Mouse (Mus musculus) testis, adult 2 months (tissue): ENCODE measurements around the gene Sf1. TPM values are rescaled to one million over a fixed set of nuclear protein-coding genes. Genes with fewer than 3 reads are reported as not detected.

Experiments
- H3K27ac ChIP-seq: fragments of 200-500 bp; 2 replicates; pipeline ENCODE4 v1.5.1; 2012; ENCODE audit warnings: low read depth, low read length; ENCODE audit not compliant: control insufficient read depth, insufficient read depth
- H3K27me3 ChIP-seq: fragments of 200-500 bp; 2 replicates; pipeline ENCODE4 v1.6.1; 2012; ENCODE audit warnings: mild to moderate bottlenecking, low read length, moderate library complexity; ENCODE audit not compliant: control insufficient read depth, insufficient read depth
- H3K36me3 ChIP-seq: fragments of 200-500 bp; 2 replicates; pipeline ENCODE4 v1.6.1; 2012; ENCODE audit warnings: mild to moderate bottlenecking, low read length; ENCODE audit not compliant: control insufficient read depth, insufficient read depth
- H3K4me1 ChIP-seq: fragments of 200-500 bp; 2 replicates; pipeline ENCODE4 v1.6.1; 2012; ENCODE audit warnings: low read length; ENCODE audit not compliant: control insufficient read depth, insufficient read depth
- H3K4me3 ChIP-seq: fragments of 200-500 bp; 2 replicates; pipeline ENCODE4 v1.5.1; 2012; ENCODE audit warnings: low read depth, mild to moderate bottlenecking, low read length, moderate library complexity, mixed read lengths; ENCODE audit not compliant: control insufficient read depth
- CTCF ChIP-seq: fragments of 200-500 bp; IDR thresholded peaks from 2 replicates; pipeline ENCODE4 v1.5.1; 2012; ENCODE audit warnings: low read depth, mild to moderate bottlenecking, inconsistent platforms, low read length, moderate library complexity; ENCODE audit not compliant: control insufficient read depth, insufficient read depth, insufficient replicate concordance
- POLR2A ChIP-seq: fragments of 200-500 bp; IDR thresholded peaks from 2 replicates; pipeline ENCODE4 v1.6.1; 2012; ENCODE audit warnings: low read depth, mild to moderate bottlenecking, inconsistent platforms, low read length, moderate library complexity; ENCODE audit not compliant: control insufficient read depth
- polyA plus RNA-seq: library from polyadenylated mRNA; depleted of rRNA; stranded (reverse); fragments of >200 nt; gene quantifications from 2 replicates; pipeline ENCODE4 v1.2.3, GENCODE M21; 2012

The Sf1 gene
- polyA plus RNA-seq, 1 experiment = 167 TPM

GRCm38 (mm10) chr19:6392743-6393393 is 29.4 kb downstream of the Sf1 start:
- H3K4me3 ChIP-seq = no peak overlapping the region
- no peak for TF ChIP-seq POLR2A
- TF ChIP-seq CTCF = peak; percentile 43; the same call in 1 of the 2 replicates
- H3K4me1 ChIP-seq = peaks cover 2% of the 10 kb centered on the region; the same call in 1 of the 2 replicates
- H3K27ac ChIP-seq = no peak overlapping the region
- H3K27me3 ChIP-seq = no peaks in the 10 kb centered on the region
- no peaks in the 10 kb centered on the region for H3K36me3 ChIP-seq

GRCm38 (mm10) chr19:6393637-6394036 is 30.1 kb downstream of the Sf1 start:
- TF ChIP-seq POLR2A (no peak), CTCF (no peak)
- no peaks in the 10 kb centered on the region for H3K27me3 ChIP-seq
- no peak overlapping the region for H3K27ac ChIP-seq
- H3K4me1 ChIP-seq = peaks cover 6% of the 10 kb centered on the region
- no peak overlapping the region for H3K4me3 ChIP-seq
- H3K36me3 ChIP-seq = no peaks in the 10 kb centered on the region

- Histone ChIP-seq H3K4me3 (no peak overlapping the region), H3K27ac (no peak overlapping the region), H3K27me3 (no peaks in the 10 kb centered on the region), H3K4me1 (peaks cover 19% of the 10 kb centered on the region), H3K36me3 (no peaks in the 10 kb centered on the region)
- TF ChIP-seq POLR2A = no peak
- TF ChIP-seq CTCF = no peak
Observed at GRCm38 (mm10) chr19:6396237-6396636, 32.7 kb downstream of the Sf1 start.

GRCm38 (mm10) chr19:6397582-6398249 is 34.2 kb downstream of the Sf1 start:
- no peak overlapping the region for H3K4me3 ChIP-seq
- no peaks in the 10 kb centered on the region for H3K36me3 ChIP-seq
- no peaks in the 10 kb centered on the region for H3K27me3 ChIP-seq
- TF ChIP-seq POLR2A (no peak), CTCF (no peak)
- no peak overlapping the region for H3K27ac ChIP-seq
- peaks cover 22% of the 10 kb centered on the region for H3K4me1 ChIP-seq

GRCm38 (mm10) chr19:6398447-6399284 is 35.2 kb downstream of the Sf1 start:
- no peak for TF ChIP-seq POLR2A
- H3K4me1 ChIP-seq = peaks cover 22% of the 10 kb centered on the region
- no peaks in the 10 kb centered on the region for H3K27me3 ChIP-seq
- H3K4me3 ChIP-seq = peak overlapping the region; percentile 60
- H3K36me3 ChIP-seq = no peaks in the 10 kb centered on the region
- H3K27ac ChIP-seq = peak overlapping the region; percentile 23; the same call in 1 of the 2 replicates

- Histone ChIP-seq H3K4me1 (peaks cover 22% of the 10 kb centered on the region), H3K27ac (peak within 1 kb of the TSS; percentile 23; the same call in 1 of the 2 replicates), H3K27me3 (no peaks in the 10 kb centered on the region), H3K4me3 (peak within 1 kb of the TSS; percentile 60), H3K36me3 (no peaks in the 10 kb centered on the region)
- TF ChIP-seq POLR2A = no peak
- TF ChIP-seq CTCF = no peak
Observed at GRCm38 (mm10) chr19:6399285-6400095, 36.0 kb downstream of the Sf1 start, which contains the start of gene Rasgrp2. Gene Rasgrp2 (plus strand): TSS chr19:6399340.
